15 mouse cellular contexts compared by ENCODE assay signal in the genomic region with DNA sequence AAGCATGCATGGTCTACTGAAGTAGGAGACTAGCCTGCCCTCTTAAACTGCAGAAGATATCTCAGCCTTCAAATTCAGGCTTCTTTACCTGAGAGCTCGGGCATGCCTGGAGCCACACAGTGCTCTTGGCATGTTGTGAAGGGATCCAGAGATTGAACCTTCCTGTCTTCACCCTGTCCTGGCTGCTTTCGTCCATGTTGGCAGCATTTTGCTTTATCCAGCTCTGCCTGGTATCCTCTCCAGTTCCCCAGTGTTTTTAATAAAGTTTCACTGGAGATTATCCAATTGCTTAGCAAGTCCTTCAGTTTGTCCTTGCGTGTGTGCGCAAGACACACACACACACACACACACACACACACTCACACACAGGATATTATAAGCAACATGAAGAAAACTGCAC. TPM values are rescaled to one million over a fixed set of nuclear protein-coding genes. Genes with fewer than 3 reads are reported as not detected.
DNase-seq lines count a peak whose midpoint lies in the region.
"Had no signal": no experiment of that assay in that cellular context is flagged by ENCODE, and none has a peak within 500 bp of the region (broad histone marks: within the 10 kb centered on the region; RNA-seq: fewer than 3 reads in every experiment).

No protein-coding gene starts in this region.

- DNase-seq in adrenal gland, adult 2 months, result peak; percentile 38
- DNase-seq in adrenal gland, adult 18-20 months (ENCODE audit: low spot score in 2 of 2), result no peak
- peak; percentile 85 for DNase-seq in heart, adult 11 months
- no peak for DNase-seq in heart, adult 8-10 months (ENCODE audit: low spot score)
- DNase-seq in adrenal gland, postnatal 14 days, result peak; percentile 20
- DNase-seq in retina, embryonic 14.5 days (ENCODE audit: low spot score), result no peak
- DNase-seq: B cell, adult 2 months; cerebellum, adult 11 months; cerebellum, adult 2 months; cerebellum, adult 9-11 months; cerebellum, postnatal 36 days; embryo, embryonic 11 days; gastrocnemius, postnatal 25 days; heart, adult 2 months; kidney, adult 2 months had no signal

RNA-seq across cellular contexts. Expression of gene Spred1, which starts 54.9 kb away (rescaled TPM):
- total RNA-seq in adrenal gland, adult 2 months (2021), result 100 to 1,000 TPM in 1 of 2 experiments, 10 to 100 TPM in 1; 58.3 to 113 TPM
- polyA plus RNA-seq in adrenal gland, adult 2 months (2012; rRNA removed), result 11.3 and 22.6 TPM in 2 replicates
- total RNA-seq in adrenal gland, adult 18-20 months (2021), result 10 to 100 TPM; 51.6 to 78.9 TPM
- total RNA-seq in heart, adult 8-10 months (2022), result 10 to 100 TPM in 3 of 4 experiments, 1 to 10 TPM in 1; 9.7 to 13.8 (median 13.0) TPM
- total RNA-seq in adrenal gland, postnatal 14 days (2021), result 63.9 and 64.1 TPM in 2 replicates

Comparison
In these comparisons a context has a peak if more than half of its experiments do, and no peak if none do; other contexts are left out.
1. DNase-seq: peak in adrenal gland, adult 2 months (single experiment), heart, adult 11 months (single experiment) and adrenal gland, postnatal 14 days (single experiment); none in adrenal gland, adult 18-20 months (0 of 2), heart, adult 8-10 months (single experiment) and retina, embryonic 14.5 days (single experiment).